Mouse (Mus musculus) intestine, embryonic 14.5 days (tissue): Measurements from ENCODE around the gene Araf. TPM values are rescaled to one million over a fixed set of nuclear protein-coding genes. Genes with fewer than 3 reads are reported as not detected.

Source experiments
- ATAC-seq: fragments of 200-750 bp; cut with Nextera tagmentation; replicated peaks from 2 replicates; pipeline ENCODE4 v1.8.0; 2017; ENCODE audit warnings: low read depth, moderate number of reproducible peaks, moderate TSS enrichment, moderate library complexity; ENCODE audit not compliant: low FRiP score, low TSS enrichment
- DNase-seq: peaks from one replicate; pipeline ENCODE4 v3.0.0-alpha.2; 2018; ENCODE audit warnings: low spot score
- H3K27ac ChIP-seq: fragments of 300-500 bp; sonication (generic); 2 replicates; pipeline ENCODE4 v1.5.1; 2014; ENCODE audit warnings: low read depth, mild to moderate bottlenecking, control low read depth
- H3K27me3 ChIP-seq: fragments of 300-500 bp; sonication (generic); replicated peaks from 2 replicates; pipeline ENCODE4 v1.6.1; 2014; ENCODE audit warnings: low read length, control low read depth; ENCODE audit not compliant: control insufficient read depth, insufficient read depth
- H3K36me3 ChIP-seq: fragments of 300-500 bp; sonication (generic); 2 replicates; pipeline ENCODE4 v1.6.1; 2014; ENCODE audit warnings: low read length, control low read depth; ENCODE audit not compliant: control insufficient read depth, insufficient read depth
- H3K4me1 ChIP-seq: fragments of 300-500 bp; sonication (generic); replicated peaks from 2 replicates; pipeline ENCODE4 v1.6.1; 2014; ENCODE audit warnings: low read length, control low read depth, mixed read lengths; ENCODE audit not compliant: control insufficient read depth, insufficient read depth
- H3K4me2 ChIP-seq: fragments of 300-500 bp; sonication (generic); 2 replicates; pipeline ENCODE4 v1.6.1; 2014; ENCODE audit warnings: low read length
- H3K4me3 ChIP-seq: fragments of 300-500 bp; sonication (generic); 2 replicates; pipeline ENCODE4 v1.5.1; 2014; ENCODE audit warnings: low read depth, low read length, control low read depth, mixed read lengths
- H3K9ac ChIP-seq: fragments of 300-500 bp; sonication (generic); 2 replicates; pipeline ENCODE4 v1.6.1; 2014; ENCODE audit warnings: mild to moderate bottlenecking, low read length
- H3K9me3 ChIP-seq: fragments of 300-500 bp; sonication (generic); 2 replicates; pipeline ENCODE4 v1.6.1; 2016; ENCODE audit warnings: low read length, control low read depth; ENCODE audit not compliant: control insufficient read depth
- WGBS: fragments of 180-500 bp; shearing (Covaris S2); extraction: QIAGEN DNeasy Blood & Tissue Kit; methylation state at CpG from one replicate; pipeline ENCODE4 v1.1.7; 2014; 5-methylcytosine and 5-hydroxymethylcytosine counted together
- polyA plus RNA-seq: library from polyadenylated mRNA; unstranded; fragments of >200 nt; fragmentation: Nextera tagmentation; extraction: Ambion mirVana; gene quantifications from 2 replicates; pipeline ENCODE4 v1.2.1, GENCODE M21; 2014

The Araf gene
- polyA plus RNA-seq, 1 experiment from 2014 or later = 95.7 TPM

DNA sequence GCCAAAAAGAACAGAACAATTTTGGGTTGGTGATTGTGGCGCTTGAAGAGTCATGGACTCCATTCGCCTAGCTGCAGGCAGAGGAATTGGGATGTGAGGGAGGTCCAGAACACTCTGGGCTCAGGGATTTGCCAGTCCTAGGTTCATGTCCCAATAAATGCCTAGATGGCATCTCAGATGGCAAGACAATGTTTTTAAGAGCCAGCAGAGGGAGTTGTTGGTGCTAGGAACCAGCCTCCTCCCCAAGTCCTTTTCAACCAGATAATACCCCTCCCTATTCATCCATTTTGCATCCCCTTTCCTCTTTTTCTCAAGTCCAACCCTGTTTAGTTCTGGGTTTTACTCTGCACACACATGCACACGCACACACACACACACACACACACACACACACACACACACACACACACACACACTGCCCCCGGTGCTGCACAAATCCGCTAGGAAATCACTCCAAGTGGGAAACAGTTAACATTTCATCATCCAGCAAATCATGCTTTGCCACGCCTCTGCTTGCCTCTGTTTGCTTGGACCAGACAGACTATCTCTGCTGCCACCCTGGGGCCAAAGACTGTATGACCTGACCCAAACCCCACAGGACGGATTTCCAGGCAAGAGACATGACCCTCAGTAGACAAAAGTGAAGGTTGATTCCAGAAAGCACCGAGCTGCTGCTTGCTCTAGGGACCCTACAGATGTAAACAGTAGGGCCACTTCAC, 22.3 kb downstream of the Araf start:
- no peak overlapping the region for H3K27ac ChIP-seq
- 0 out of 2 replicates have a peak, but pooled peaks have one; percentile 50 for ATAC-seq
- H3K4me1 ChIP-seq = no peaks in the 10 kb centered on the region
- 41% methylated on average over 8 of the region's 8 CpGs for WGBS
- H3K36me3 ChIP-seq = no peaks in the 10 kb centered on the region
- no peak overlapping the region for H3K9ac ChIP-seq
- H3K4me2 ChIP-seq = peak overlapping the region; percentile 46
- H3K27me3 ChIP-seq = no peaks in the 10 kb centered on the region
- peak; percentile 55 for DNase-seq
- no peaks in the 10 kb centered on the region for H3K9me3 ChIP-seq
- no peak overlapping the region for H3K4me3 ChIP-seq

DNA sequence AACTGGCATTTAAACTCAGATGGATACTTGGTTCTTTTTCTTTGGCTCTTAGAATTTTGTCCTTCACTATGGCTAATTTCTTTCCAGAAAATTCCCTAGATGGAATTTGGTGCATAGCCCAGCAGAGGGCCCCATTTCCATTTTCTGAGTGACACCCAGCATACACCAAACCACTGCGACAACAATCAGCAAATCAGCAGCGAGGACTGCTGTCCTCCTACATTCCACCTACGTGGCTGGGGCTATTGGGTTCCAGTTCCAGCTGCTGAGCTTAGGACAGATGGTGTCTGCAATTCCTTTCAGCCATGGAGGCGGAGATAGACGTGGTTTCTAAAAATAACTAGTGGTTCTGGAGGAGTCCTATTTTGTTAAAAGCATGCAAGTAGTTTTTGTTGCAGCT, 31.3 kb downstream of the Araf start:
- Histone ChIP-seq H3K4me3 (no peak overlapping the region), H3K9me3 (no peaks in the 10 kb centered on the region), H3K27ac (no peak overlapping the region), H3K36me3 (no peaks in the 10 kb centered on the region), H3K4me2 (no peak overlapping the region), H3K9ac (no peak overlapping the region), H3K4me1 (no peaks in the 10 kb centered on the region), H3K27me3 (no peaks in the 10 kb centered on the region)
- peak; percentile 52 for DNase-seq
- WGBS = 19% methylated on average over 5 of the region's 5 CpGs
- peak; percentile 66; the same call in 1 of the 2 replicates for ATAC-seq

DNA sequence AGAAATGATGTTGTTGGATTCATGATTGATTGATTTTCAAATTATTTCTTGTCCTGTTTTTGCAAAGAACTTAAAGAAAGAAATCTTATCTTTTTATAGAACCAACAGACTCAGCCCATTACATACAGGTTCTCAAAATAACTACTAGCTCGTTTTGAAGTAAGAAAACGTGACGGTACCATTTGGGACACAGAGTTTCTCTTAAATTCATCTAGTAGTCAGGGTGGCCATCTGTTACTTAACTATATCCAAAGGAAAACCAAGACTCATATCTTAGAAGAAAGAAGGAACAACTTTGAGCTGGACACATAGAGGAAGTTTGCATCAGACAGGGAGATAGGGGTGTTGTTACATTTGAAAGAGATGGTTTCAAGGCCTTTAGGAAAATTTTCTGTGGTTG, 49.6 kb downstream of the Araf start:
- ATAC-seq (no peak), DNase-seq (no peak)
- Histone ChIP-seq H3K4me2 (no peak overlapping the region; the same call in 1 of the 2 replicates), H3K36me3 (peaks cover 14% of the 10 kb centered on the region), H3K27ac (0 out of 2 replicates have a peak overlapping the region, but pooled peaks have one; percentile 78), H3K4me1 (no peaks in the 10 kb centered on the region), H3K4me3 (no peak overlapping the region), H3K27me3 (no peaks in the 10 kb centered on the region), H3K9ac (no peak overlapping the region), H3K9me3 (no peaks in the 10 kb centered on the region)
- 87% methylated on average over 3 of the region's 3 CpGs for WGBS

DNA sequence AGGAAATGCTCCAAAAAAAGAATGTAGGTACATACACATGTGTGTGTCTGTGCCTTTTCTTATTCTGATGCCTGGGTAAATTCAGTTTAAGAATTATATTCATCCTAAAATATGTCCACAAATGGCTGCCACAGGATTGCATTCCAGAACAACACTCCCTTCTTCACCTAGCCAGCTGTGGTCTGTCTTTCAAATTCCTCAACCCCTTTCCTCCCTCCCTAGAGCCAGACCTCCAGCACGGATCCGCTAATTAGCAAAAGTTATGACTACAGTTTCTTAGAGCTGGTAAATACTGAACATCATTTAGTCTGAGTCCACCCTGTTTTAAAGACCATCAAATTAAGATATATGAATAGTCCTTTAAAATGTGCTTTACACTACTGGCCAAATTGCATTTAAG, 50.2 kb downstream of the Araf start:
- Histone ChIP-seq H3K9ac (no peak overlapping the region), H3K4me3 (0 out of 2 replicates have a peak overlapping the region, but pooled peaks have one; percentile 3), H3K4me2 (peak overlapping the region; percentile 45), H3K9me3 (no peaks in the 10 kb centered on the region), H3K27ac (peak overlapping the region; percentile 78), H3K27me3 (no peaks in the 10 kb centered on the region), H3K4me1 (no peaks in the 10 kb centered on the region), H3K36me3 (peaks cover 14% of the 10 kb centered on the region)
- ATAC-seq (0 out of 2 replicates have a peak, but pooled peaks have one; percentile 22), DNase-seq (no peak)
- 24% methylated on average over 2 of the region's 2 CpGs for WGBS

DNA sequence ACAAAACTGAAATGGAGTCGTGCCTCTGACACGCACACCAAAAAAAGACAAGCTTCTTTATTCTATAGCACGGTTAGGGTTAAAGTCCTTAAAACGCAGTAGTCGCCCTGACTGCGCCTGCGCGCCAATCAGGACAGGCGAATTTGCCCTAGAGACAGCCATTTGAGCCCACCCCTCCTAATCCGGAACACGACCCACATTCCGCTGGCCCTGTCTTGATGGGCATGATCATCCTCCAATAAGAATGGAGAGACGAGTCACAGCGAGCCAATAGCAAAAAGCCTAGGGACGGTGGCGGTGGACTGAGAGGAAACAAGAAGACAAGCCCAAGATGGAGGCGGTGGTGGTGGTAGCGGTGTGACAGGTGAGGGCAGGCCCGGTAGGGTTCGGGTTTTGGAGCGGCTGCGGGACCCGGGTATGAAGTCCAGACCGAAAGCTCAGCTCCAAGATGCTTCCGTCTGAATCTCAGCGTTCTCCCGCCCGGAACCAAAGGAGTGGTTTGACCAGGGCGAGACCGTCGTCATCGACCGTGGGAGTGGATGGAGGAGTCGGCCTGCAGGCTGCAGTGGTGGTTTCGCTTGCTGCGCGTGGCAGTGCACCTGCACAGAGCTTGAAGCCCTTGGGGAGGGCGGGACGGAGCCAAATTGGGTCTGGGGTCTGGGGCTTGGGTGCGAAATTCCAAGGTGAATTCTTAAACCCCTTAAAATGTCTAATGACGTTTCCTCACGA, 50.8 kb downstream of the Araf start:
- 12% methylated on average over 42 of the region's 42 CpGs for WGBS
- DNase-seq (peak; percentile 88), ATAC-seq (peak; percentile 97)

DNA sequence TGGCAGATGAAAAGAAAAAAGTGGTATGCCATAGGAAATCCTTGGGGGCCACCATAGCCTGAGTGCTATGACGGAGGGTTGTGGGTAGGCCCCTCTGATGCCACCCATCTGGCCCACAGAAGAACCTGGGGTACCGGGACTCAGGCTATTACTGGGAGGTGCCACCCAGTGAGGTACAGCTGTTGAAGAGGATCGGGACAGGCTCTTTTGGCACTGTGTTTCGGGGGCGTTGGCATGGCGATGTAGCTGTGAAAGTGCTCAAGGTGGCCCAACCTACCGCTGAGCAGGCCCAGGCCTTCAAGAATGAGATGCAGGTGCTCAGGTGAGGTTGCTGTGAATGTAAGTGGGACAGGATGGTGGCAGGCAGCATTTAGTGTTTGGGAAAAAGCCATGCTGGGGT, 56.2 kb downstream of the Araf start:
- DNase-seq = no peak
- H3K36me3 ChIP-seq = peaks cover 36% of the 10 kb centered on the region

More for the DNA sequence above, 50.8 kb downstream of the Araf start:
- peak overlapping the region; percentile 58 for H3K4me3 ChIP-seq
- H3K27me3 ChIP-seq = no peaks in the 10 kb centered on the region
- peak overlapping the region; percentile 78 for H3K27ac ChIP-seq
- H3K4me2 ChIP-seq = peak overlapping the region; percentile 60
- no peaks in the 10 kb centered on the region for H3K9me3 ChIP-seq
- H3K36me3 ChIP-seq = peaks cover 20% of the 10 kb centered on the region
- H3K4me1 ChIP-seq = no peaks in the 10 kb centered on the region
- H3K9ac ChIP-seq = peak overlapping the region; percentile 61

DNA sequence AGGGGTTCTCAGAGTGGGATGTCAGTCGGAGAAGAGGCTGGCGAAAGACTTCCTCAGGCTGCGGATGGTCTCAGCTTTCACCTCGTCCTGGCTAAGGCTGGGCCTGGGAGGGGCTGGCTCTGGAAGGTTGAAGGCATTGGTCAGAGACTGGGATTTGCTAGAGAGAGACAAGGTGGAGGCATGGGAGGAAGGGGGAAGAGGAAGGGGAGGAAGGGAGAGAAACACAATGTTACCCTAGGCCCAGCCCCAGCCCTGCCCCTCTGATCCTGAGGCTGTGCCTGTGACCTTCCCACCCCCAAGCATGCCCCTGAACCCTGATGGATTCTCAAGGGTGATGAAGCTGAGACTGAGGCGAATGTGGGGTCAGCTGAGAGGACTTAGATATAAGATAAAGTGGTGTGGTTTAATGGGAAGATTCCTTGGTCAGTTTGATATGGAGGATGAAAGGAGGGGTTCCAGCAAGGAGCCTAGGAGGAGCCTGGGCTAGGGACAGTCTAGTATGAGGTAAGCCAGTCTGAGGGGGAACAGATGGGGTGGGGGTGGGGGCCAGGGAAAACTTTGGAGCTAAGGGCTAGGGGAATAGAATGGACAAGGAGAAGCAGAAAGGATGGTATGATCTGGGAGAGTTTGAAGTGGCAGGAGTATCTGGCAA, 64.0 kb downstream of the Araf start:
- Histone ChIP-seq H3K4me2 (no peak overlapping the region), H3K27ac (no peak overlapping the region), H3K9me3 (no peaks in the 10 kb centered on the region), H3K36me3 (0 out of 2 replicates have a peak, but pooled peaks cover 6% of the 10 kb centered on the region), H3K4me1 (no peaks in the 10 kb centered on the region), H3K4me3 (no peak overlapping the region), H3K9ac (no peak overlapping the region), H3K27me3 (no peaks in the 10 kb centered on the region)
- 51% methylated on average over 5 of the region's 5 CpGs for WGBS
- DNase-seq = no peak
- no peak for ATAC-seq

More for the DNA sequence above, 56.2 kb downstream of the Araf start:
- ATAC-seq = no peak
- H3K4me1 ChIP-seq = no peaks in the 10 kb centered on the region
- H3K27me3 ChIP-seq = no peaks in the 10 kb centered on the region
- 92% methylated on average over 7 of the region's 7 CpGs for WGBS
- no peak overlapping the region for H3K4me2 ChIP-seq
- H3K27ac ChIP-seq = no peak overlapping the region
- H3K9ac ChIP-seq = no peak overlapping the region
- no peak overlapping the region for H3K4me3 ChIP-seq
- H3K9me3 ChIP-seq = no peaks in the 10 kb centered on the region
